Mouse (Mus musculus): ENCODE measurements around the gene Snapc4. TPM values are rescaled to one million over a fixed set of nuclear protein-coding genes. Genes with fewer than 3 reads are reported as not detected.

Gene Snapc4
- polyA plus RNA-seq, 1 experiment, result 11.7 TPM

DNA sequence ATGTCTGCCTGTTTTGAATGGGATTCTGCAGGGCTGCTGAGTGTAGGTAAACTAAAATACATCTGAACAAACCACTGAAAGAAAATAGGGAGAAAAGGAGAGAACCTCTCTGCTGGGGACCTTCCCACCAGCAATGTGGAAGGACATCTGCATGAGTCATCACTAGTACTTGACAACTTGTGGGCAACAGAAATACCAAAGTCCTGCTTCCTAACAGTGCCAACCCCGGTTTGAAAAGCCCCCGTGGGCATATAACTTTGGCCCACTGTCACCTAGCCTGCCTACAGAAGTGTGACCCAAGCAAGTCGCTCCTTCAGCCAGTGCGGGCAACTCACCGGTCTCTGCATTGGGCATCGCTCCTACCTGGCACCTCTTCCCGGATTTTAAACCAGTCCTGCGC, 8.1 kb downstream of the Snapc4 start:
- TF ChIP-seq USF1 (IDR thresholded peaks at IDR 0.05; ENCODE audit: low read depth), result no peak
- TF ChIP-seq MYOG (IDR thresholded peaks at IDR 0.05; ENCODE audit: control insufficient read depth, extremely low read depth, insufficient read length), result no peak
- no peak for TF ChIP-seq CEBPB (IDR thresholded peaks at IDR 0.05; ENCODE audit: low read depth)
- TF ChIP-seq FOSL1 (IDR thresholded peaks at IDR 0.05; ENCODE audit: insufficient read depth, low read length, poor library complexity, severe bottlenecking), result no peak
- TF ChIP-seq CTCF (IDR thresholded peaks at IDR 0.05; ENCODE audit: control insufficient read depth, insufficient read depth, insufficient read length), result no peak
- TF ChIP-seq MAX (IDR thresholded peaks at IDR 0.05), result no peak
- no peaks in the 10 kb centered on the region for H3K27me3 ChIP-seq (ENCODE audit: control insufficient read depth, insufficient read depth, insufficient read length)
- no peaks in the 10 kb centered on the region for H3K79me2 ChIP-seq (ENCODE audit: control insufficient read depth, insufficient read depth)
- H3K4me3 ChIP-seq (ENCODE audit: insufficient read depth, poor library complexity, severe bottlenecking), result no peak overlapping the region
- no peaks in the 10 kb centered on the region for H3K79me3 ChIP-seq (ENCODE audit: low read depth)
- H3K36me3 ChIP-seq (ENCODE audit: control insufficient read depth, insufficient read depth), result peaks cover 90% of the 10 kb centered on the region
- peak overlapping the region; percentile 36 for H3ac ChIP-seq (ENCODE audit: control insufficient read depth, insufficient read length, low read depth)

DNA sequence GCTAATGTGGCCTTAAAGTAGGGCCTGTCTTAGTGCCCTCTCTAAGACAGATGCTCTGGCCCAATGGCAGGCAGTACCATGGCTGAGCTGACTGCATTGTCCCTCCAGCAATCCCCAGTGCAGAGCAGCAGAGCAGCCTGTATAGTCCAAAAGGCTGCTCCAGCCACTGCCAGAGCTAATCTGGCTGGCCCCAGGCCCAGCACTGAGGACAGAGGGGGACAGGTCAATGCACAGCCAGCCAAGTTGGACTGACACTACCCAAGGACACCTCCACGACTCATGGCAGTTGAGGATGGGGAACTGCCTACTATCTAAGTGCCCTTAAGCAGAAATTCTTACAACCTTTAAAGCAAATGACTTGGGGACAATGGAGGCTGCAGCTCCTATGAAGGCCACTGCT, 11.9 kb downstream of the Snapc4 start:
- H3K36me3 ChIP-seq (ENCODE audit: control insufficient read depth, insufficient read depth), result peaks cover 91% of the 10 kb centered on the region
- no peaks in the 10 kb centered on the region for H3K79me3 ChIP-seq (ENCODE audit: low read depth)

DNA sequence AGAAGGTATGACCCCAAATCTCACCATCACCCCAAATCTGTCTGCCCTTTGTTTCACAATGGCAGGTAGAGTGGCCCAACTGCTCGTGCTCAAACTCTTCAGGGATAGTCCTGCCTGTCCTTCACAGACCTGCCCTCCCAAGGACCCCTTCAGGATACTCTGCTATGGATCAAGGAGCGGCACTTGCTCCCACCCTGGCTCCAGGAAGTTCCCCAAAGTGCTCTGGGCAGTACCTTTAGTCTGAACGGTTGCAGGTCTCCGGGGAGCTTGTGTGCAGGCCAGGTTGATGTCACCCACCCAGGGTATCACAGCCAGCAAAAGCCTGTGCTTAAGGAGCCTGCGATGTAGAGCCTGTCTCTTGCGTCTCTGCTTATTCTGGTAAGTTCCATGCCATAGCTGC, 12.5 kb downstream of the Snapc4 start:
- no peak overlapping the region for H3ac ChIP-seq (ENCODE audit: control insufficient read depth, insufficient read length, low read depth)
- H3K4me3 ChIP-seq (ENCODE audit: insufficient read depth, poor library complexity, severe bottlenecking), result no peak overlapping the region
- H3K79me2 ChIP-seq (ENCODE audit: control insufficient read depth, insufficient read depth), result no peaks in the 10 kb centered on the region
- no peak for TF ChIP-seq MYOG (IDR thresholded peaks at IDR 0.05; ENCODE audit: control insufficient read depth, extremely low read depth, insufficient read length)
- TF ChIP-seq MAX (IDR thresholded peaks at IDR 0.05), result no peak
- no peak for TF ChIP-seq CEBPB (IDR thresholded peaks at IDR 0.05; ENCODE audit: low read depth)
- TF ChIP-seq CTCF (IDR thresholded peaks at IDR 0.05; ENCODE audit: control insufficient read depth, insufficient read depth, insufficient read length), result no peak
- H3K79me3 ChIP-seq (ENCODE audit: low read depth), result no peaks in the 10 kb centered on the region
- no peaks in the 10 kb centered on the region for H3K27me3 ChIP-seq (ENCODE audit: control insufficient read depth, insufficient read depth, insufficient read length)
- H3K36me3 ChIP-seq (ENCODE audit: control insufficient read depth, insufficient read depth), result peaks cover 89% of the 10 kb centered on the region

More for the DNA sequence above, 11.9 kb downstream of the Snapc4 start:
- H3K79me2 ChIP-seq (ENCODE audit: control insufficient read depth, insufficient read depth), result no peaks in the 10 kb centered on the region
- no peak overlapping the region for H3ac ChIP-seq (ENCODE audit: control insufficient read depth, insufficient read length, low read depth)
- no peaks in the 10 kb centered on the region for H3K27me3 ChIP-seq (ENCODE audit: control insufficient read depth, insufficient read depth, insufficient read length)
- no peak overlapping the region for H3K4me3 ChIP-seq (ENCODE audit: insufficient read depth, poor library complexity, severe bottlenecking)
- no peak for TF ChIP-seq USF1 (IDR thresholded peaks at IDR 0.05; ENCODE audit: low read depth)
- no peak for TF ChIP-seq MAX (IDR thresholded peaks at IDR 0.05)
- TF ChIP-seq MYOG (IDR thresholded peaks at IDR 0.05; ENCODE audit: control insufficient read depth, extremely low read depth, insufficient read length), result no peak
- TF ChIP-seq CEBPB (IDR thresholded peaks at IDR 0.05; ENCODE audit: low read depth), result no peak
- TF ChIP-seq MYOD1 (IDR thresholded peaks at IDR 0.05; ENCODE audit: control insufficient read depth, insufficient read length, low read depth), result no peak
- TF ChIP-seq CTCF (IDR thresholded peaks at IDR 0.05; ENCODE audit: control insufficient read depth, insufficient read depth, insufficient read length), result no peak
- no peak for TF ChIP-seq FOSL1 (IDR thresholded peaks at IDR 0.05; ENCODE audit: insufficient read depth, low read length, poor library complexity, severe bottlenecking)

DNA sequence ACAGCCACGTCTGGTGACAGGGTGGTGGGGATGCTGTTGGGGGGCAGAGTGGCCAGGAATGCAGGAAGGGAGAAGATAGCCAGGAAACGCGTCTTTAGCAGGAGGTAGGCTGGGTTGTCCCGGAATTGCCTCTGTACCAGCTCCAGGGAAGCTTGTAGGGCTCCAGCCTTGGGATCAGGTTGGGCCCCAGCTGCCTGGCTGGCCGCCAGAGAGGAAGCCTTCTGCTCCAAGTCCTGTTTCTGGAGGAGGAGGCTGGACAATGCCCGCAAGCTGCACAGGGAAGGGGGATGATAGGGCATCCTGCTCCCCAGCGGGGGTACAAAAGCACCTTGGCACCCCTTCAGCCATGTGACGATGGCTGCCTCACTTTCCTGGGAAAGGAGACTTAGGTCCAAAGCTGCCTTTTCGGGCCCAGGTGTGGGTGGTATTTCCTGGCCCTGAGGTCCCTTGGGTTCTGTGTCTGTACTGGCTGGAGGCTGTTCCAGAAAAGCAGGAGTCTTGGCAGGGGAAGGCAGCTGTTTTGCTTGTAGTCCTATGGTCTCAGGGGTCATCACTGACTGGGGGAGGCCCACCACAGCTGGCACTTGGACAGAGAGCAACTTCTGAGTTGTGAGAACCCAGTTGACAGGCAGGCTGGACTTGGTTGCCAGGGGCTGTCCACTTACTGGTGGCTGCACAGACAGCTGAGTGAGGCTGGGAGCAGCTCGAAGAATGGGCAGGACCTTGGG, 15.6 kb downstream of the Snapc4 start:
- peaks cover 62% of the 10 kb centered on the region for H3K36me3 ChIP-seq (ENCODE audit: control insufficient read depth, insufficient read depth)
- H3K4me3 ChIP-seq (ENCODE audit: insufficient read depth, poor library complexity, severe bottlenecking), result no peak overlapping the region
- no peaks in the 10 kb centered on the region for H3K79me2 ChIP-seq (ENCODE audit: control insufficient read depth, insufficient read depth)
- TF ChIP-seq CEBPB (IDR thresholded peaks at IDR 0.05; ENCODE audit: low read depth) (no peak), MYOD1 (IDR thresholded peaks at IDR 0.05; ENCODE audit: control insufficient read depth, insufficient read length, low read depth) (no peak), MAX (IDR thresholded peaks at IDR 0.05) (no peak), FOSL1 (IDR thresholded peaks at IDR 0.05; ENCODE audit: insufficient read depth, low read length, poor library complexity, severe bottlenecking) (no peak), MYOG (IDR thresholded peaks at IDR 0.05; ENCODE audit: control insufficient read depth, extremely low read depth, insufficient read length) (no peak), CTCF (IDR thresholded peaks at IDR 0.05; ENCODE audit: control insufficient read depth, insufficient read depth, insufficient read length) (no peak), USF1 (IDR thresholded peaks at IDR 0.05; ENCODE audit: low read depth) (no peak)
- H3K27me3 ChIP-seq (ENCODE audit: control insufficient read depth, insufficient read depth, insufficient read length), result no peaks in the 10 kb centered on the region
- no peak overlapping the region for H3ac ChIP-seq (ENCODE audit: control insufficient read depth, insufficient read length, low read depth)
- no peaks in the 10 kb centered on the region for H3K79me3 ChIP-seq (ENCODE audit: low read depth)

DNA sequence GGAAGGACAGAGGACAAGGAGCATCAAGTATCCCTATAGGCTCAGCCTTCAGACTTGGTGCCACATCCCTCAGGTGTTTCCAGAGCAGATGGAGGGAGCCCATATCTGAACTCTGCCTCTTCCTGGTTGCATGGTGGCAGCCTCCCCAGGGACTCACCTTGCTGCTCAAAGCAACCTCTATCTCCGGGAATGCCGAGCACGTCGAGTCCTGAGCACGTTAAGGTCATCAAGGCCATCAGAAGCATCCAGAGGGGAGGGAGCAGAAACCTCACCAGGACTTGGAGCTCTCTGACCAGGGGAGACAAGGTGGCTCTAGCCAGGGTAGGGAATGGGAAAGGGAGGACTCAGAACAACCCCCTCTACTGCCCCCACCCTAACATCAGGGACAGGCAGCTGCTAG, 17.0 kb downstream of the Snapc4 start:
- Histone ChIP-seq H3K27me3 (ENCODE audit: control insufficient read depth, insufficient read depth, insufficient read length) (no peaks in the 10 kb centered on the region), H3K79me2 (ENCODE audit: control insufficient read depth, insufficient read depth) (no peaks in the 10 kb centered on the region), H3ac (ENCODE audit: control insufficient read depth, insufficient read length, low read depth) (no peak overlapping the region), H3K79me3 (ENCODE audit: low read depth) (no peaks in the 10 kb centered on the region), H3K36me3 (ENCODE audit: control insufficient read depth, insufficient read depth) (peaks cover 49% of the 10 kb centered on the region), H3K4me3 (ENCODE audit: insufficient read depth, poor library complexity, severe bottlenecking) (no peak overlapping the region)
- no peak for TF ChIP-seq MAX (IDR thresholded peaks at IDR 0.05)
- TF ChIP-seq USF1 (IDR thresholded peaks at IDR 0.05; ENCODE audit: low read depth), result no peak
- TF ChIP-seq MYOG (IDR thresholded peaks at IDR 0.05; ENCODE audit: control insufficient read depth, extremely low read depth, insufficient read length), result no peak
- no peak for TF ChIP-seq CEBPB (IDR thresholded peaks at IDR 0.05; ENCODE audit: low read depth)
- TF ChIP-seq CTCF (IDR thresholded peaks at IDR 0.05; ENCODE audit: control insufficient read depth, insufficient read depth, insufficient read length), result no peak
- TF ChIP-seq FOSL1 (IDR thresholded peaks at IDR 0.05; ENCODE audit: insufficient read depth, low read length, poor library complexity, severe bottlenecking), result no peak
- TF ChIP-seq MYOD1 (IDR thresholded peaks at IDR 0.05; ENCODE audit: control insufficient read depth, insufficient read length, low read depth), result no peak

DNA sequence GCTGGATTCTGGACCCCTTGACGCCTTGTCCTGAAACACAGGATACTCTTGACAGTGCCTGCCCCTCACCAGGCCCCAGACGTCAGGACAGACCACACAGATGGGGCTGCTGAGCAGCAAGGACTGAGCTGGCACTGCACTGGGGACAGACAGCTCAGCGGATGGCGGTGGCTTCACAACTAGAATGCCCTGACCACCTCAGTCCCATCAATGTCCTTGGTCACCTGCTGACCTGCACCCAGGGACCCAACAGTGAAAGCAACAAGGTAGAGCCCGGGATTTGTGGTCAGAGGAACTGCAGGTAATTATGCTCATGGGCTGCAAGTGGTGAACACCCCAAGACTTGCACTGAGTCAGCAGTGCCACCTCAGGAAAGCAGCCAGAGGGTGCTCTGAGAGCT, 17.5 kb downstream of the Snapc4 start:
- H3K4me3 ChIP-seq (ENCODE audit: insufficient read depth, poor library complexity, severe bottlenecking), result no peak overlapping the region
- no peak for TF ChIP-seq USF1 (IDR thresholded peaks at IDR 0.05; ENCODE audit: low read depth)
- TF ChIP-seq CEBPB (IDR thresholded peaks at IDR 0.05; ENCODE audit: low read depth), result no peak
- TF ChIP-seq FOSL1 (IDR thresholded peaks at IDR 0.05; ENCODE audit: insufficient read depth, low read length, poor library complexity, severe bottlenecking), result no peak
- TF ChIP-seq MYOG (IDR thresholded peaks at IDR 0.05; ENCODE audit: control insufficient read depth, extremely low read depth, insufficient read length), result no peak
- TF ChIP-seq MYOD1 (IDR thresholded peaks at IDR 0.05; ENCODE audit: control insufficient read depth, insufficient read length, low read depth), result no peak
- no peak for TF ChIP-seq CTCF (IDR thresholded peaks at IDR 0.05; ENCODE audit: control insufficient read depth, insufficient read depth, insufficient read length)
- TF ChIP-seq MAX (IDR thresholded peaks at IDR 0.05), result no peak
- no peak overlapping the region for H3ac ChIP-seq (ENCODE audit: control insufficient read depth, insufficient read length, low read depth)
- H3K27me3 ChIP-seq (ENCODE audit: control insufficient read depth, insufficient read depth, insufficient read length), result no peaks in the 10 kb centered on the region
- H3K79me2 ChIP-seq (ENCODE audit: control insufficient read depth, insufficient read depth), result no peaks in the 10 kb centered on the region
- H3K79me3 ChIP-seq (ENCODE audit: low read depth), result no peaks in the 10 kb centered on the region
- peaks cover 44% of the 10 kb centered on the region for H3K36me3 ChIP-seq (ENCODE audit: control insufficient read depth, insufficient read depth)

All from C2C12 (cell line).